Mouse (Mus musculus) G1E-ER4 (cell line): ENCODE measurements around the gene Ndufb4. TPM values are rescaled to one million over a fixed set of nuclear protein-coding genes. Genes with fewer than 3 reads are reported as not detected.

Experiments used
- GATA1 ChIP-seq: IDR thresholded peaks from one replicate; pipeline ENCODE4 v1.8.0; 2012; ENCODE audit warnings: low read length, inconsistent platforms
- polyA plus RNA-seq: library from polyadenylated mRNA; stranded (reverse); fragments of >175 nt; gene quantifications from 2 replicates; pipeline ENCODE4 v1.2.3, GENCODE M21; 2012

Gene Ndufb4
- polyA plus RNA-seq, 1 experiment: 72.5 TPM

DNA sequence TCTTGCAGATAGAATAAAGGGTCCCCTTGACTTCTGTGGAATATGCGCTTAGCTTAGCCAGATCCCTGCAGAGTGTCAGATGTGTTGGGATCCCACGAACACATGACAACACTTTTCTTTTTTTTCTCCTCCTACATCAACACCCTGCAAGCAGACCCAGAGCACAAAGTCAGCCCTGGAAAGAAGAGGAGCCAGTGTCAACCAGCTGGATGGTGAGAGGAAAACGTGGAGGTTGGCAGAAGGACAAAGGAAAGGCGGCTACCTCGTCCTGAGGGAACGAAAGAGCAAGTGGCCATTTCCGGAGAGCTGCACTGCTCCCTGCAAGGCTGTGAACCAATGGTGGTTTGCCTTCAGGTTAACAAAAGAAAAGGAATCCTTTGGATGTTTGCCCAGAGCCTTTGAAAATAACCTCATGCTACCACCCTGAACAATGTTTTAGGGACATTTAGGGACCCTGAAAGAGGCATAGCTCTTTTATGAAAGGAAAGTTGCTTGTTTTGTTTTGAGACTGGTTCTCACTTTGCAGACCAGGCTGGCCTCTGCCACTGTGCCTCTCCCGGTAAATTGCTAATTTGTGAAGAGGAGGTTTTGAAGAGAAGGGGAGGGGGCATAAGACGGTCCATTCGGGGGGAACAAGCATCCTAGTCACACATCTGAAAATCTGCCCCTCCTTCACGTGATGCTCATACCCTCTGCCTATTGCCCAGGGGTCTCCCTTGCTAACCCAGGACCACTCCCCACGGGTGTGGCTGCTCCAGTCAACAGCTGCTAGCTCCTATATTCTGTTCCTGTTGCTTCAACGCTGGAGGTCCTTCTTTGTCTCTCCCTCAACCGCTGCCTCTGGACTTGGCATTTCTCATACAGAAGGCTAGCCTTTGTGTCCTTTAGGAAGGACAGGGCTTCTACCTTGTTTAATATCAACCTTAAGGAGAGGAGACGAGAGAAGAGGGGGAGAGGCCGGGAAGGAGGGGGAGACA is 29.2 kb upstream of the Ndufb4 start:
- TF ChIP-seq GATA1: no peak

DNA sequence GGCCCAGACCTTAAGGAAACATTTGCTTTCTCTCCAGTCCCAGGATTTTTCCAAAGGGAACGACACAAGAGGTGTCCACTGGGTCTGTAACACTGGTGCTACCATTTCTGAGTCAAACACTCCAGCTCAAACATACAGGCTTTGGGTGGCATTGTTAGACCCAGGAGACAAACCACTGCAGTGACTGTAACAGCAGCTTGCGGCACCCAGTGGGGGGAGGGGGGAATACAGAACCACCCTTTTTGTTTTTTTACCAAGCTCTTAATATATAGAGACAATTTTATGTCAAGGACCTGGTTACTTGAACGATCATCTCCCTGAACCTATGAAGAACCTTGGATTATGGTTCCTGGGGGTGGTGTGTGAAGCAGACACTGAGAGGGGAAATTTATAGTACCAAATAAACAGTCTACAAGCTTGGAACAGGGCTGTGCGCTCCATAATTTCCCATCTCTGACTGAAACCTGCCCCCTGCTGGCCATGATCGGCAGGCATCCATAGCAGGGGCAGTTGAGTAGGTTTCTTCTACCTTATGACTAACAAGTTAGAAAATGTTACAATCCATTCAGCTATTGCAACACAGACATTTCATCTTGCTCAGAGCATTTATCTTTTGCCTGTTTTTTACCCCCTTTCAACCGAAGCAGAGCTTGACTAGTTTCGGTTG is 28.2 kb upstream of the Ndufb4 start:
- no peak for TF ChIP-seq GATA1

DNA sequence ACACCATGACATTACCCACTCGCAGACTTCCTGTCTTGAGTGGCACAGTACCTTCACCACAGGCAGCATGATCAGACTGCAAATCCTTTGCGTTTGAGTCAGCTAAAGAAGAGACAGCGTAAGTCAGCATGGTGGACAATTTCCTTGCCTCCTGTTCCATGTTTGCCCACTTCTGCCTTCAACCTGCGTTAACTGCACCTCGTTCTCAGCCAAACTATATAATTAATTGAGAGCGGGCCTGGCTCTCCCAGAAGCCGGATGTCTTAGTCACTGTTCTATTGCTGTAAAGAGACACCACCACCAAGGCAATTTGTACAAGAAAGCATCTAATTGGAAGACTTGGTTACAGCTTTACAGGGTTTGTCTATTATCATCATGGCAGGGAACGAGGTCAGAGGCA is 26.6 kb upstream of the Ndufb4 start:
- no peak for TF ChIP-seq GATA1

GRCm38 (mm10) chr16:37680216-37680615 is 26.0 kb upstream of the Ndufb4 start:
- TF ChIP-seq GATA1: no peak

GRCm38 (mm10) chr16:37677586-37677985 is 23.3 kb upstream of the Ndufb4 start:
- TF ChIP-seq GATA1: no peak

DNA sequence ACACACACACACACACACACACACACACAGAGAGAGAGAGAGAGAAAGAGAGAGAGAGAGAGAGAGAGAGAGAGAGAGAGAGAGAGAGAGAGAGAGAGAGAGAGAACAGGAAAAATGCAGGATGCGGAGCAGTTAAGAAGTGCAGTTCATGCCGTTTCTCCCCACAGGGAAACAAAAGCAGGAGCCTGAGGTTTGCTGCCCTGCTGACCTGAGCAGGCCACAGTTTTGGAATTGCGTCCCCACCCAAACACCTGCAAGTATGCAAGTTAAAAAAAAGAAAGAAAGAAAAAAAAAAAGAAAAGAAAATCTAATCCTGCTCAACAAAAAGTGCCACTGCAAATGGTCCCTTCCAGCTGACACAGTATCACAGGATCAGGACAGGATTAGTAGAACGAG is 22.4 kb upstream of the Ndufb4 start:
- no peak for TF ChIP-seq GATA1

DNA sequence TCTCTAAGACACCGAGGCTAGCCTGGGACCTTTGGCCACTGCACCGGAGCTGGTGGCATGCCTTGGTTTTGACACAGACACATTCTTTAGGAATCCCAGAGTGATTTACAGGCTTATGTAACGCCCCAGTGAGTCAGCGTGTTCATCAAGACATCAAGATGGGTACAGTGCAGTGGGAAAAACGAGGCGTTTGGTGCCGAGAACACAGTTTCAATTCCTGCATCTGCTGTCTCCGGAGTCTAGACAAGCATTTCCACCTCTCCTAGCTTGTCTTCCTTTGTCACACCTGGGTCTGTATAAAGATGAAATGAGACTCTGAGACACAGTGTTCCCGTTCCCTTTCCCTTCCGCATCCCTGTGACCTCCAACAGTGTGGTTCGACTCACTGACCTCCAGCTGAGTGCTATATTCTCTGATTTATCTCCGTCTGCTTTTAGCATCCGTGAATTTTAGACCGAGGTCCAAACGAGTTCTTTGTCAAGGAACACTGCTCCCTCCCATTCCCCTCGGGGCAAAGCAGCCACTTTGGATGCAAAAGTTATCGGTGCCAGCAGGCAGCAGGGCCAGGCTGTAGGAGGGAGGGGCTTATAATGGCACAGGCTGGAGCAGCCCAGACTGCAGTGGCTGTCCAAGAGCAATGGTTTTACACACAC is 21.9 kb upstream of the Ndufb4 start:
- no peak for TF ChIP-seq GATA1

GRCm38 (mm10) chr16:37675326-37675725 is 21.1 kb upstream of the Ndufb4 start:
- TF ChIP-seq GATA1: no peak

DNA sequence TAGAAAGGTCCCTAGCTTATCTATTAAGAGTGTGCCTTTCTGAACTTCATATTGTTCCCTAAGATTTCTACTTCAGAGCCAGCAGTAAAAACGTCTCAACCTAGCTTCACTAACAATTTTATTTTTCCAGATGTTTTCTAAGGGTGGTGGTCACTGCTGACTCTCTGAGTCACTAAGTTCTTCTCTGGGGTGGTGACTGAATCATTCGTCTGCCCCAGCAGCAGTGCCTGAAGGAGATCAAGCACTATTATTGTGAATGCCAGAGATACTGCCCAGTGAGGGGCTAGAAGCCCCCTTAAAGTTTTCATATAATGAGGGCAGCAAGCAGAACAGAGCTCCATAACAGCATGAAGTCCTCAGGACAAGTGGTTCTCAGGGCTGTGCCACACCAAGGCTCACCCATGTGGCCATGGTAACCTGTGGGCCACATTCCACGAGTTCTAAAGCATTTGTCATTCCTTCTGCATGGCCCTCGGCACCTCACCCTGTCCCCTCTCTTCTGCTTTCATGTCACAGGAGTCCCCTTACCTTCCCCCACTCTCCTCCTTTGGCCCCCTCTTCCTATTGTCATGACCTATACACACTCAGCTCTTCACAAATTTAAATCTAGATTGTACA is 16.5 kb upstream of the Ndufb4 start:
- no peak for TF ChIP-seq GATA1

GRCm38 (mm10) chr16:37665394-37665935 is 11.2 kb upstream of the Ndufb4 start:
- TF ChIP-seq GATA1: no peak

DNA sequence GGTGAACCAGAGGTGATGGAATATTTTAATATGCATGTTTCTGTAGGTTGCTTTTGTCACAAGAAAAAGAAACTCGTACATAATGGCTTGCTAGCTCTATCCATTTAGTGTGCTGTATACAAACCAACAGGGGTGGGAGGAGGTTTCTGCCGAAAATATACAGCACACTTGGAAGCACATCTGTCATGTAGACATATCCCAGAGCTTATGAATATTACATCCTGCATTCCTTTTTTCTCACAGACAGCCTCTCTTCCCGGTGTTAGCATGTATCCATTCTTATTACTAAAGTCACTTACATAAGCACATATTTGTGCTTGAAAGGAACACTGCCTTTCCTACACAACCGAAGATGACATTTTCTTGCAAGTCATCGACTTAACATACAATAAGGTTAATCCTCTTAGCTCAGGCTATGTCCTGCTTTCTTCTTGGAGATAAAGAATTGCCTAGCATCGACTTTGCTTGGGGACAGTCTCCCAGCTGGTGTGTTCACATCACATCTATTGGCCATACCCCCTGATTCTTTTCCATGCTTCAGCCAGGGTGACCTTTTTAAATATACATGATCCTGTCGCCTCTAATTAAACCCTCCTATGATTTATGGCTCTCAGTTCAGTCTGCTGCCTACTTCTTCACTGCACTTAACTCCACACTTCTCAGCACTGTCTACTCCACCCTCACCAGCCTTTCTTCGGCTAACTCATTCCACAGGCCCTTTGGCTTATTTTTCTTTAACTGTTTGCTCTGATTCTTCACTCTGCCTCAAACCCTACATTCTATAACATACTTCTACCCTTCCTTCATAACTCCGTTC is 9.6 kb upstream of the Ndufb4 start:
- TF ChIP-seq GATA1: no peak

DNA sequence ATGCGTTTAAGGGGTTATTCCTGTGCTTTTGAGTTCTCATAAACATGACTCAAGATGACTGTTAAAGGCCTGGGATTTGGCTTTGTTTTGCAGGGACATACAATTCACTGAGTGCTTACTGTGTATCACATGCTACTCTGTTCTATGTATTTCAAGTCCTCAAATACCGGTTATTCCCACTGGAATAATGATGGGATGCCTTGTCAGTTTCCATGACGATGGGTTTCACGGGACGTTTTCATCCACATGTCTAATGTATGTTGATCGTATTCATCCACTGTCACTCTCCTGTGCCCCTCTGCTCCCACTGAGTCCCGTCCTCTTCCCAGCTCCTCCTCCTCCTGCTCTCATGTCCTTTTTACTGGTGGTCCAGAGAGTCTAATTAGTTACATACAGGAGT is 2.5 kb upstream of the Ndufb4 start:
- no peak for TF ChIP-seq GATA1

- TF ChIP-seq GATA1: no peak
These were observed 1.6 kb upstream of the Ndufb4 start for GRCm38 (mm10) chr16:37655756-37656347.

- TF ChIP-seq GATA1: no peak
These were observed 690 bp upstream of the Ndufb4 start for GRCm38 (mm10) chr16:37654831-37655455.

GRCm38 (mm10) chr16:37653058-37653457 is 1.2 kb downstream of the Ndufb4 start:
- no peak for TF ChIP-seq GATA1
